Mouse (Mus musculus) megakaryocyte-erythroid progenitor cell, adult 5-6 weeks (primary cell): ENCODE measurements around the gene Samhd1. TPM values are rescaled to one million over a fixed set of nuclear protein-coding genes. Genes with fewer than 3 reads are reported as not detected.

Experiments
- ATAC-seq: replicated peaks from 2 replicates; pipeline ENCODE4 v1.8.0; 2016; ENCODE audit warnings: mild to moderate bottlenecking, inconsistent platforms; ENCODE audit not compliant: severe bottlenecking, poor library complexity, low FRiP score, low TSS enrichment
- total RNA-seq, 2 experiments: library from RNA; stranded (forward) in 1 of 2; stranded (reverse) in 1 of 2; fragments of 200-1000, 215-1000 nt in 1 of 2; fragments of >200 nt in 1 of 2; fragmentation: Nextera tagmentation in 1 of 2; gene quantifications; 2 replicates each; pipeline ENCODE4 v1.2.3; 2014 to 2017

Gene Samhd1
- total RNA-seq, 2 experiments from 2014 or later: 60.9 to 63.5 TPM

DNA sequence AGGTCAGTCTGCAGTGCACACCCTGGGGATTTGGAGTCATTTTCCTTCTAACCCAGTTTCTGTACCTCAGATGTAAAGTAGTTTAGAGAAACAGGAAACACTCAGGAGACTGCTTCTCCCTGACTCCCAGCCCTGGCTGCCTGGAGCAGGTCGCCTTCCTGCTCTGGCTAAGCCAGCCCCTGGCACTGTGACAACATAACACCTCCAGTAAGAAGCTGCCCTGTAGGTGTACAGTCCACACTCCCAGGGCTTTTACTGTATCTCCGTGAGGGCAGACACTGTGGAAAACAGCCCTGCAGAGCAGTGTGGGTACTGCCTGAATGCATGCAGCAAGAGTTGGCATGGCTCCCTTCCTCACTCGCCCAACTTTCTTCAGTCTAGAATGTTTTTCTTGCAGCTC, 59.4 kb downstream of the Samhd1 start:
- ATAC-seq: peak; percentile 11; the same call in 1 of the 2 replicates

DNA sequence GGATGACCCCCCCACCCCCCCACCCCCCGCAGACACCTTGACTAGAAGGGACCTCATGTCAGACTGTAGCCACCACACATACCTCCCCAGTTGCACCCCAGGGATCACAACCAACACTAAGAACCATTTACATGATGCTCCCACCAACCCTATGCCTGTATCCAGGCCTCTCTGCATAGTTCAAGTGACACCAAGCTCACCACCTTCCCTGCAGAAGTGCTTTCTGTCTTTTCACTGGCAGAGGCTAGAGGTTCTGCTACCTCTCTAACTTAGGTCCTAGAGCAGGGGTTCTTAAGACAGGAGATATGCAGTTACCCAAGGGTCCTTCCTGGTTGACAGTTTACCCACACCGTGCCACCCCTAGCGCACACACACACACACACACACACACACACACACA, 59.8 kb downstream of the Samhd1 start:
- ATAC-seq: no peak

DNA sequence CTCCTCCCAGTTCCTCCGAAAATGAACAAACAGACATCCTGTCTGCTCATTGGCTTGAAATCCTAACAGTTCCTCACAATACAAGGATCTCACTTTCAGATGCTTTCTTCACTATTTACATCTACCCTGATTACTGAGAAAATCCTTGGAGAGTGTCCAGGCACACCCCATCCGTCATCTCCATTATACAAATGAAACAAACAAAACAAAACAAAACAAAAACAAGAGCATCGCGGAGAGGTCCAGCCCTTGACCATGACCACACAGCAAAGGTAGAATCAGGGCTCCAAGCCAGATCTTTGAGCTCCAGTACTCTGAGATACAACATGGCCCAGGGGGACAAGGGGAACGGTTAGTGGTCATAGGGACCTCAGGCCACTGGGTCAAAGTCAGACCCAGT, 60.3 kb downstream of the Samhd1 start:
- ATAC-seq: no peak

DNA sequence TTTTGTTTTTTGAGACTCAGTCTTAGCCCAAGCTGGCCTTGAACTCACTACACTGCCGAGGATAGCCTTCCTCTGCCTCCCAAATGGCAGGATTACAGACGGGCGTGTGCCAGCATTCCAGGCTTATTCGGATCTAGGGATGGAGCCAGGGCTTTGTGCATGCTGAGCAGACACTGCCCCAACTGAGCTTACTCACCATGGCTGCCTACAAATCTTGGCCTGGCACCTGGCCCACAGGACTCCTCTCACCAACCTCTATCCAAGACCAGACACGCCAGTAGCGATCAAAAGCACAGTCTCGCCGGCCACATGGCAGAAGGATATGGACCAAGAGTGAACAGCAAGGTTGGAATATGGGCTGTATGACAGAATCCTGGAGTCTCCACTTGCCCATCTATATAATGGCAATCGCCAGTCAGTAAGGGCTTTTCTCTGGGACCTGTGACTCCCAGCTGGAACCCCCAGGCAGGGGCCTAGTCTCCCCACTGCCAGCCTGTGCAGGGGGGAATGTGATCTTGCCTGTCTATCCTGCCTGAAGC, 60.8 kb downstream of the Samhd1 start:
- no peak for ATAC-seq

DNA sequence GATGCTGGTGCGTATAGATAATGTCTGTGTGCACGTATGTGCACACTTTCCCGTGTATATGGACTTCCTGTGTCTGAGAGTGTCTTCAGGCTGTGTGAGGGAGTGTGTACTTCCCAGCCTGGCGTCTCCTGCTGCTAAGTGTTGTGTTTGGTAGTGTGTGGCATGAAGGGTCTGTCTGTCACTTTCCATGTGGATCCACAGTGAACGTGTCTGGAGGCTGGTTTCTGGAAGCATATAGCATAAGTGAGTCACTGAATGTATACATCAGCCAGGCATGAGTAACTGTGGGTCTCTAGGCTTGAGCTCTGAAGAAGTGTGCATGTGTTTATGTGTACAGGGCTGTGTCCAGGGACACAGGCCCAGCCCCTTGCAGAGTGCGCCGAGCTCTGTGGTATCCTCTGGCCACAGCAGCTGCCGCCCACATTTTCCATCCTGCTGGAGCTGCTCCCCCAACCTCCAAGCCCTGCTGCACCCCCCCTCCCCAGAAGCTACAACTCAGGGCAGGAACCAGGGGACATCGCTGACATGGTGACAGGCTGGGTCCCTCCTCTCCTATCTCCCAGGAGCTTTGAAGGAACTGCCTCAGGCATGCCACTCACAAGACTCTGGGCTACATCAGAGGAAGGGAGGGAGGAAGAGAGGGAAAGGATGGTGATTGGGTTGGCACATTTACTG, 61.5 kb downstream of the Samhd1 start:
- no peak for ATAC-seq

DNA sequence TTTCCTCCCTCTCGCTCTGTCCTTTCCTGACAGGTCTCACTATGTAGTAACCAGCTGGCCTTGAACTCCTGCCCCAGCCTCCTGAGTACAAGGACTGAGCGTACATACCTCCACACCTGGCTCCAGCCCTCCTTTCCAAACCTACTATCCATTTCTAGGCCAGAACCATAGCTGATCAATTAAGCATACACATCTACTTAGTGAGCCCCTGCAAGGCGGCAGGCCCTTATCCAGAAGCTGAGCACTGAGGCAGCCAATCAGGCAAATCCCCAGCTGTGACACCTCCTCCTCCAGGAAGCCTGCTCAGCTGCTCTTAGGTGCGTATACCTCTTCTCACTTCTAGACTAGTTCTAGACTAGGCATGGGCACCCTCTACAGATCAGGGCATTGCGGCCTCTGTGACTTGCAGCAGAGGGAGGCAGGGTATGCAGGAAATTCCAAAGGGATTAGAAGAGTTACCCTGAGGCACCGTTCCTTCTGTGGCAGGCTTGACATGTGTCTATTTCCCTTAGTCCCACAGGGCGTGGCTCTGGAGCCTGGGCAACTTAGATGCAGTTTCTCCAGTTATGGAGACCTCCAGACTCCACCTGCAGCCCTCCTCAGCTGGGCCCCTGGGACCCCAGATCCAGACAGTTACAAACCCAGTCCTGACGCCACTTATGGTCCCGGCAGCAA, 62.6 kb downstream of the Samhd1 start:
- no peak for ATAC-seq

DNA sequence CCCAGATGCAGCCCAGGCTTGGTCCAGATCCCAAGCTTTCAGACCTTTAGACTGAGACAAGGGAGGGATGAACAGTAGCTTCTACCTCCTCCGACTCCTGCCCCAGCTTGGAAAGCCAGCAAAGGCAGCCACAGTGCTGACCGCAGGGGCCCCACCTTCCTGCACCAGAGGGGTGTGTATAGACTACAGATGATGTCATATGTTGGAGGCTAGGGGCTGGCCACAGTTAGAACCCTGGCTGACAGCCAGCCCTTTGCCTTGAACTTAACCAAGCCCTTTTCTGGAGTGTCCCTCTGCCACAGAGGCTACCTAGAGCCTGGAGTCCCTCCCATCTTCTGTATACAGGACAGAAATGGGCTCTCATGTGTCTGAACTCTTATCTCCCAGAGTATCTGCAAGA, 63.5 kb downstream of the Samhd1 start:
- ATAC-seq: peak; percentile 79

DNA sequence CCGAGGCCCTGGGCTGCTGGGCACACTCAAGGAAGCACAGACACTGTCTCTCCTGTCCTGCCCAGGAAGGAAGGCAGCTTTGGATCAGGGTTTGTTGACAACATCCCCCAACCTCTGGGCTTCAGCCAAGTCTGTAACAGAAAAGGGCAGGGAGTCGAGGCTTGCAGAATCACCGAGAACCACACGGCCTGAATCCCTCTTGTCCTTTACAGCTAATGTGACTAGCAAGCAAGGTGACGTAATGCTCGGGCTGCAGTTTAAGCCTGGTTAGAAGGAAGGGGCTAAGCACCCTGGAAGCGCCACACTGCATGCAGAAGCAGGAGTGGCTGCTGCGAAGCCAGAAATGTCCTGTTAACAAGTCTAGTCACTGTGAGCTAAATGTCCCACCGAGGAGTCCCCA, 64.7 kb downstream of the Samhd1 start:
- no peak for ATAC-seq

DNA sequence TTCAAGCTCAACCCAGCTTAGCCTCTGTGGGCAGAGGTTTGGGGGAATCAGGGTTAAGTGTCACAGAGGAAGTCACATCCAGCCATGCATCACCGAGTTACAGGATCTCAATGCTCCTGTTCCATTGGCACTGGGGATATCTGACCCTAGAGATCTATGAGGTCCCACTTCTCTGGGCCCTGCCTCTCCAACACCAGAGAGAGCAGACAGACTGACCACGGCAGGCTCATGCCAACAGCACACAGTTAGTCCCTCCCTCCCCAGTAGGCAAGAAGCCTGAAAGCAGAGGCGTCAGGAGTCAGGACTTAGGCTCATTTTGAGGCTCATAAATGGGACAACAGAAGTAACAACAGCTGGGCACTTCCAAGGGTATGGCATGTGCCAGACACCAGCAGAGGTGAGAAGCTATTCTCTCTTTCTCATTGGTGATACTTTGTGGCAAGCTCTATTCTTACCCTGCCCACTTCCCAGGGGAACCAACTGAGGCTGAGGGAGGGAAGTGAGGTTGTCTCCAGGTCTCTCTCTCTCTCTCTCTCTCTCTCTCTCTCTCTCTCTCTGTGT, 65.2 kb downstream of the Samhd1 start:
- ATAC-seq: no peak

DNA sequence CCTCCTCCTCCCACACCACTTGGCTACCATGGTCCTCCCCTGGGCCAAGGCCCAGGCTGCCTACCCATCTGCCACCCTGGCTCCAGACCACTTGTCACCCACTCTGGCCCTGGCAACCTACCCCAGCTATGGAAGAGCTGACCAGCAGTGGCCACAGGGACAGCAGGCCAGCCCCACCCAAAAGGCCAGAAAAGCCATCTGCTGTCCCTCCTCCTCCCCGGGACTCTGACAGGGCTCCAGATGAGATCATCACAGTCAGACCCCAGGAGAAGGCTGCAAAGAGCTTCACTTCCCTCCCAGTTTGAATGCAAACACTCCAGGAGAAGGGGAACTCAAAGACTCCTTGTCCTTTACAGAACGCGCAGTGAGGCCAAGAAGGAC, 65.7 kb downstream of the Samhd1 start:
- ATAC-seq: no peak

DNA sequence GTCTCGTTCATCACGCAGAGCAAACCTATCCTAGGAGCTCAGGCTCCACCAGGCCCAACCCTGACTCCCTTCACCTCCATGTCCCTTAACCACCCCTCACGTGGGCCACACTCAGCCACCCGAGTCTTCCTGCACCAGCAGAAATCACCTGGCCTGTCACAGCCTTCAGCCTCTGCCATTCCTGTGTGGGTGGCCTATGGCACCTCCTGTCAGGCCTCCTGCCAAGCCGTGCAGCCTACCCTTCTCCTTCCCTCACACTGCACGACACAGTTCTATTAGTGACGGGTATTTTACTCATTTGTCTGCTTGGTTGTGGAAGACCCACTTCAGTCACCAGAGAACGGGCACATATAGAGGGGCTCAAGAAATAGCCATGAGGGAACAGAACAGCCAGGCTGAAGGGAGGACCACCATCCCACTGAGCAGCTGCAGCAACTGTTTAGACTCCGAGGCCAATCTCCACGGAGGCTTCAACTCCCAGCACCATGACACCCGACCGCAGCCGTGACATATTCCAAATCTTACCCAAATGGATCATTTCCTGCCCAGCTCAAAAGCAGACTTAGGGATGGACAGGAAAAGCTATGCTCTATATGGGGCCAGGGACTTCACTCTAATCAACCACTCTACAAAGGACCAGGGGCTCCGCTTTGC, 66.2 kb downstream of the Samhd1 start:
- no peak for ATAC-seq

DNA sequence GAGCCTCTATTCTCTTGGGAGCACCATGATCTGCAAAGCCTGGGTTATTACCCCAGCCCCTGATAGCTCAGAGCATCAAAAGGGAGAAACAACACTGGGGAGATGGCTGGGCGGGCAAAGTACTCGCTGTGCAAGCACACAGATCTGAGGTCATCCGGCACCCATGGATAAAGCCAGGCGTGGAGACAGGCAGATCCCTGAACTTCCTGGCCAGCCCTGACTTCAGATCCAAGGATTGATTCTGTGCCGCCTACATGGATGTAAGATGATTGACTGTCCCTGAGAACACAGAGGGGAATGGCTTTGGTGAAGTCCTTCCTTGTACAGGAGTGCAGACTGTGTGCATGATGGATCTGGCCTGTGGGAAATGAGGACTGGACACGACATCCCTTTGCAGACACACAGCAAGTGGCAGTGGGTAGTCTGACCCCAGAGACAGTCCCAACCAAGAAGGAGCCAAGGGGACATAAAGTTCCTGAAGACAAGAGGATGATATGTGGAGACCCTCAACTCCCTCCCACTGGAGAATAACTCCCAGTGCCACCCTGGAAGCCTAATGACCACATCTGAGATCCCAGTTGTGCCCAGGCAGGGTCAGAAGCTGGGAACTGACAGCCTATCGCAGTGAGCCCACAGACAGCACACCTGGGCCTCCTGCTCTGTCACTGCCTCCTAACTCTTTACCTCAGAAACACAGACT, 68.2 kb downstream of the Samhd1 start:
- no peak for ATAC-seq

DNA sequence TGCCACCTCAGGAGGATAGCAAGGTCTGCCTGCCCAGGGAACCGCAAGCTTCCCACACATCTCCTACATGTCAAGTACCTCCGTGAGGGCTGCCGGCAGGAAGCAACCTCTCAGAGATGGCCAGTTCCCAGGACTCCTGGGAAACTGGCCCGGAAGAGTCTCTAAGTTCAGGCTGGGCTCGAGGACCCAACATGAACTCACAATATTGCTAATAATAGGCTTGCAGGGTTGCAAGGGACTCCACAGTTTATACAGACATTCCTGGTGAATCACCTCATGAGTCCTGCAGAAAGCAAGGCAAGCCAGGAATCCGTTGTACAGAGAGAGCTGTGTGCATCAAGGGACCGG, 69.2 kb downstream of the Samhd1 start:
- no peak for ATAC-seq

DNA sequence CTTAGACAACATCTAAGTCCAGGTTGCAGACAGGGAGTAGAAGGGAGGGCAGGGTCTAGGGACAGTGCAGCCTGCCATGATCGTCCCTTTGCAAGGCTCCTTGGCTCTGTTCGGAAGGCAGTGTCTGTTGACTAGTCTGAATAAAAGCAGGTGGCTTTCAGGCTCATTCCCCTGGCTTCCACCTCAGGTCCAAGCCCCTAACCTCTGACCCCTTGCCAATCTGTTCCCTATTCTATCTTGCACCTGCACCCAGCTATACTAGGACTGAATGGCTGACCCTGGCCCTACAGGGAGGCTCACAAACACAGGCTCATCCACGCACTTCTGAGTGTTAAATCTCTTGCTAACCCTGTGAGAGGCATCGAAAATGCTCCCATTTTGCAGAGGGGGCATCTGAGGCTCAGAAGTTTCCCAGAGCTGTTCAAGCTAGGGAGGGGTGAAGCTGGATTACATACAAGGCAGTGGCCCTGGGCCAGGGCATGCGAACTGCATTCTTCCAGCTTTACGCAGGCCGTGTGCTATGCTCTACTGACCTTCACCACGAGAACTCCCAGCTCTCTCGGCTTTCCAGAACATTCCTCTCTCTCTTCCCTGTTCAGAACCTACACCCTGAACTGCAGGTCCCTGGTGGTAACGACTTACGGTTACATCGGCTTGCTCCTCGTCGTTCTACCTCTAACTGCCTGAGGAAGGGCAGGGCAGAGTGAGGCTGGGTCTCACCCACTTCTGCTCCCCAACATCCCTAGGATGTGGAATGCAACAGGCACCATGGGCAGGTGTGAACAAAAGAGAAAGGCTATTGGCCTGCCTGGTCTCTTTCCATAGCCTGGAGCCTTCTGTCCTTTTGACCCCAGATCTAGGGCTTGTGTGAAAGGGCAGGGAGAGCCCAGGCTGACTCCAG, 69.8 kb downstream of the Samhd1 start:
- no peak for ATAC-seq

DNA sequence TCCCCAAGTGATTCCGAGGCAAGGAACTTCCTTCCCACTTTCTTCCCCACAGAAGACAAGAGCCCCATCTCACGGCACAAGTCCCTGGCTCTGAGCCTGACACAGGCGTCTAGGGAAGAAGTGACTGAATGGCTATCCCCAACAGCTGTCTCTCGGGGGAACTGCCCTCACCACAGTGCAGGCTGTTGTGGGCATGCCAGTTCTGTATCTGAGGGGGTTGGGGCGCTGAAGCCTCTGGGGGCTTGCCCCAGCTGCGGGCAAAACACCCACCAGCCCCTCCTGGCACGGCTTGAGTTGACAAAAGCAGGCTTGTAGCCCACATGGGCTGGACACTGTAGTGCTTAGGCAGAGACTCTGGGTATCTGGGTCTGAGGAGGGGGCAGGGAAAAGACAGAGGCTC, 70.9 kb downstream of the Samhd1 start:
- no peak for ATAC-seq

DNA sequence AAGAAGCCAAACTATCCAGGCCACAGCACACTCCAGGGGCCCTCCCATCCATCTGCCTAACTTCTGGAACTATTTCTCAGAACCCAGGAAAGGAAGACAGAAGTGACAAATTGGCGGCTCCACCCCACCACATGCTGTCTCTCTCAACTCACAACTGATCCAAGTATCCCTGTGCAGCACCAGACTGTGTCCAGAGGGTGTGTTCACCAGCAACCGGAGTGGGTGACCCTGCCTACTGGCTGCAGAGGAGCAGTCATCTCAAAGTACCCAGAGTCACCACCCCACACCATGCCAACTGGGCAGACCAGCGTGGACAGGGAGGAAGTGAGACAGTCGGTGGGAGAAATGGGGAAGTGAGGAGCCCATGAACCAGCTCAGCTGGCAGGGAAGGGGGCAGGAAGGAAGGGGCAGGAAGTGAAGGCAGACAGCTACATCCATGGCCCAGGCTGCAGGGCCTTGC, 71.8 kb downstream of the Samhd1 start:
- peak; percentile 18; the same call in 1 of the 2 replicates for ATAC-seq

DNA sequence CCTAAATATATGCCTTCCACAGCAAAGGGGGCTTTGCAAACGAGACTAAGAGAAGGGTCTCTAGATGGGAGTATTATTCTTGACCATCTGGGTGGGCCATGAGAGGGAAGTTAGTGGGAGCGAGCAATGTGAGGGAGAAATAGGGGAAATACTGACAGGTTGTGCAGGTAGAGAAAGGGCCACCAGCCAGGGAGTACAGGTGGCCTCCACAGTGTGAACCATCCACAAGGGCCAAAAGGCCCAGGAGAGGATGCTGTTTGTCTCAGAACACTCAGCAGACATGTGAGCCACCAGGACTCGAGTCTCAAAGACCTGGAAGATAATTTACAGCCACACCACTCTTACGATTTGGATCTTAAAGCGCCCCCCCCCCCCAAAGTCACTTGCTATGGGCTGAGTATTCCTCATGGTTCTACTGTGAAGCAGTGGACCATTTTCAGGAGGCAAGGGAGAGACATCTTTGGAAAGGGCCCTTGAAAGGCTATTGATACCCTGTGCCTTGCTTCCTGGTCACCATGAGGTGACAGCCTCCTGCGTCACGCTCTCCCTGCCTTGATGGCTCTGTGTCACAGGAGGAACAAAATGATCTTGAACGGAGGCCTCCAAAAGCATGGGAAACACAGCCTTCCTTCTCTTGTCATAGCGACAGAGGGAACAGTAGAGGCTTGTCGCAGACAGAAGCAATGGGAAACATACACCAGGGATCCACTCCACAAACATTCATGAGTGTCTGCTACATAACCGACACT, 74.3 kb downstream of the Samhd1 start:
- ATAC-seq: no peak

DNA sequence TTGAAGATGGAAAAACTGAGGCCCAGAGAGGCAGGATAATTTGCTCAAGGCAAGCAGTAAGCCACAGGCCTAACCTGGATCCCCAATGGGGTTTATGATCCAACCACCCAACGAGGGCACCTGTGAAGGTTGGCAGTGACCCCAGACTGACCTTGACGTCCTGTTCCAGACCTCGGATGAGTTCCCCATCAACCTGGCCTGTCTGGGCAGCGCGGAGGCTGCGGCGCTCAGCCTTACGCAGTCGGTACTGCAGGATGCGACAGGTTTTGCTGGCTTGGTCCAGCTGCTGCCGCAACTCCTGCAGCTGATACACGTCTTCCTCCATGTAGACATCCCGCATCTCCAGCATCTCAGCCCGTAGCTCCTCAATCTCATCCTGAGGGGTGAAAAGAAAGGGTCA, 75.0 kb downstream of the Samhd1 start:
- ATAC-seq: no peak
